Mouse (Mus musculus) left cerebral cortex, postnatal 14 days (tissue): ENCODE data around the gene Ltbp2. TPM values are rescaled to one million over a fixed set of nuclear protein-coding genes. Genes with fewer than 3 reads are reported as not detected.

Experiments used
- DNase-seq, 2 experiments: peaks; one replicate each; pipeline ENCODE4 v3.0.0; 2021 to 2022; ENCODE audit warnings: low spot score in 2 of 2, mixed read lengths in 1 of 2
- intact Hi-C: fragments of 180-260 bp; cut with DNase I; formaldehyde crosslinking; loops from one replicate; pipeline ENCODE4 v1.15.1; 2025
- total RNA-seq, 2 experiments: library from RNA; stranded (reverse); gene quantifications; 2 replicates each; pipeline ENCODE4 v1.2.3; 2021

Gene Ltbp2
- total RNA-seq, 2 experiments from 2014 or later, result 1.1 to 1.2 TPM

GRCm38 (mm10) chr12:84884423-84885076, 8.2 kb upstream of the Ltbp2 start:
- intact Hi-C loops, result no loop called here
- no peak for DNase-seq

GRCm38 (mm10) chr12:84882796-84883195, 6.5 kb upstream of the Ltbp2 start:
- intact Hi-C loops, result no loop called here

GRCm38 (mm10) chr12:84880091-84880490, 3.8 kb upstream of the Ltbp2 start:
- DNase-seq, result no peak
- intact Hi-C loops, result no loop called here

More at GRCm38 (mm10) chr12:84882796-84883195, 6.5 kb upstream of the Ltbp2 start:
- DNase-seq, result no peak

GRCm38 (mm10) chr12:84875761-84876480, 411 bp downstream of the Ltbp2 start:
- intact Hi-C loops, result loop anchor here (10.0 kb wide), 2 partner anchors 91 to 159 kb away; no protein-coding TSS in a partner anchor
- DNase-seq, result no peak

GRCm38 (mm10) chr12:84873434-84873833, 2.9 kb downstream of the Ltbp2 start:
- intact Hi-C loops, result loop anchor here (5.0 to 10.0 kb wide), 3 partner anchors 89 to 161 kb away; partner anchors contain the start of genes Arel1 and Fcf1
- peak; percentile 20 to 23 for DNase-seq

- no peak for DNase-seq
- intact Hi-C loops, result loop anchor here (5.0 to 10.0 kb wide), 3 partner anchors 88 to 162 kb away; partner anchors contain the start of genes Arel1 and Fcf1
Measured at GRCm38 (mm10) chr12:84872310-84872709, 4.0 kb downstream of the Ltbp2 start.

GRCm38 (mm10) chr12:84865431-84865830, 10.9 kb downstream of the Ltbp2 start:
- DNase-seq, result no peak
- intact Hi-C loops, result no loop called here

- intact Hi-C loops, result no loop called here
- no peak for DNase-seq
Measured at GRCm38 (mm10) chr12:84864801-84865200, 11.5 kb downstream of the Ltbp2 start.

- no peak for DNase-seq
- intact Hi-C loops, result no loop called here
Measured at GRCm38 (mm10) chr12:84863196-84863595, 13.1 kb downstream of the Ltbp2 start.

GRCm38 (mm10) chr12:84862136-84862910, 14.0 kb downstream of the Ltbp2 start:
- DNase-seq, result no peak
- intact Hi-C loops, result no loop called here

GRCm38 (mm10) chr12:84858149-84859113, 17.9 kb downstream of the Ltbp2 start:
- intact Hi-C loops, result no loop called here
- no peak for DNase-seq

GRCm38 (mm10) chr12:84857706-84858105, 18.6 kb downstream of the Ltbp2 start:
- intact Hi-C loops, result no loop called here
- DNase-seq, result no peak

- intact Hi-C loops, result no loop called here
- DNase-seq, result no peak
Measured at GRCm38 (mm10) chr12:84856532-84856931, 19.8 kb downstream of the Ltbp2 start.

- intact Hi-C loops, result no loop called here
- no peak for DNase-seq
Measured at GRCm38 (mm10) chr12:84855084-84855625, 21.2 kb downstream of the Ltbp2 start.

- no peak for DNase-seq
- intact Hi-C loops, result no loop called here
Measured at GRCm38 (mm10) chr12:84854392-84855033, 21.8 kb downstream of the Ltbp2 start.

GRCm38 (mm10) chr12:84851403-84852040, 24.8 kb downstream of the Ltbp2 start:
- intact Hi-C loops, result no loop called here
- DNase-seq, result no peak

- DNase-seq, result no peak
- intact Hi-C loops, result no loop called here
Measured at GRCm38 (mm10) chr12:84847882-84848281, 28.4 kb downstream of the Ltbp2 start.

GRCm38 (mm10) chr12:84847480-84847879, 28.9 kb downstream of the Ltbp2 start:
- no peak for DNase-seq
- intact Hi-C loops, result no loop called here
